Mouse (Mus musculus): ENCODE measurements around the gene Dhtkd1. TPM values are rescaled to one million over a fixed set of nuclear protein-coding genes. Genes with fewer than 3 reads are reported as not detected.

Gene Dhtkd1
- polyA plus RNA-seq, 1 experiment from 2014 or later = 7.0 TPM

GRCm38 (mm10) chr2:5948964-5949363 is 6.4 kb upstream of the Dhtkd1 start:
- 83% methylated on average over 2 of the region's 2 CpGs for WGBS
- H3K9me3 ChIP-seq = no peaks in the 10 kb centered on the region

GRCm38 (mm10) chr2:5946876-5947275 is 4.3 kb upstream of the Dhtkd1 start:
- no peaks in the 10 kb centered on the region for H3K9me3 ChIP-seq
- H3K4me3 ChIP-seq = no peak overlapping the region
- no peak overlapping the region for H3K9ac ChIP-seq
- H3K4me2 ChIP-seq = no peak overlapping the region
- H3K36me3 ChIP-seq = no peaks in the 10 kb centered on the region
- H3K4me1 ChIP-seq = peaks cover 4% of the 10 kb centered on the region; the same call in 1 of the 2 replicates
- no peak for ATAC-seq (ENCODE audit: insufficient number of reproducible peaks, insufficient read depth, low FRiP score, low TSS enrichment, low read depth)
- no peak overlapping the region for H3K27ac ChIP-seq
- no peaks in the 10 kb centered on the region for H3K27me3 ChIP-seq
- 78% methylated on average over 3 of the region's 3 CpGs for WGBS

More at GRCm38 (mm10) chr2:5948964-5949363, 6.4 kb upstream of the Dhtkd1 start:
- Histone ChIP-seq H3K27ac (no peak overlapping the region), H3K36me3 (no peaks in the 10 kb centered on the region), H3K27me3 (no peaks in the 10 kb centered on the region), H3K4me2 (no peak overlapping the region), H3K4me3 (no peak overlapping the region), H3K9ac (no peak overlapping the region), H3K4me1 (peaks cover 14% of the 10 kb centered on the region)
- ATAC-seq (ENCODE audit: insufficient number of reproducible peaks, insufficient read depth, low FRiP score, low TSS enrichment, low read depth) = no peak

GRCm38 (mm10) chr2:5945629-5946028 is 3.0 kb upstream of the Dhtkd1 start:
- H3K9me3 ChIP-seq = no peaks in the 10 kb centered on the region
- H3K36me3 ChIP-seq = no peaks in the 10 kb centered on the region
- WGBS = 89% methylated on average over 1 of the region's 1 CpGs
- no peak for ATAC-seq (ENCODE audit: insufficient number of reproducible peaks, insufficient read depth, low FRiP score, low TSS enrichment, low read depth)
- no peaks in the 10 kb centered on the region for H3K27me3 ChIP-seq
- H3K4me3 ChIP-seq = no peak overlapping the region
- no peak overlapping the region for H3K9ac ChIP-seq
- H3K4me2 ChIP-seq = no peak overlapping the region
- H3K4me1 ChIP-seq = peaks cover 4% of the 10 kb centered on the region; the same call in 1 of the 2 replicates
- H3K27ac ChIP-seq = no peak overlapping the region

GRCm38 (mm10) chr2:5943071-5943470 is 479 bp upstream of the Dhtkd1 start:
- 29% methylated on average over 4 of the region's 4 CpGs for WGBS
- no peaks in the 10 kb centered on the region for H3K36me3 ChIP-seq
- no peak for ATAC-seq (ENCODE audit: insufficient number of reproducible peaks, insufficient read depth, low FRiP score, low TSS enrichment, low read depth)
- H3K4me2 ChIP-seq = peak overlapping the region; percentile 76
- H3K4me3 ChIP-seq = peak overlapping the region; percentile 64
- no peaks in the 10 kb centered on the region for H3K4me1 ChIP-seq
- peak overlapping the region; percentile 78 for H3K9ac ChIP-seq
- H3K9me3 ChIP-seq = no peaks in the 10 kb centered on the region
- peak overlapping the region; percentile 68; the same call in 1 of the 2 replicates for H3K27ac ChIP-seq
- no peaks in the 10 kb centered on the region for H3K27me3 ChIP-seq

GRCm38 (mm10) chr2:5941861-5942415 is 654 bp downstream of the Dhtkd1 start:
- 55% methylated on average over 11 of the region's 11 CpGs for WGBS
- peak overlapping the region; percentile 68 for H3K27ac ChIP-seq
- ATAC-seq (ENCODE audit: insufficient number of reproducible peaks, insufficient read depth, low FRiP score, low TSS enrichment, low read depth) = no peak
- H3K4me1 ChIP-seq = no peaks in the 10 kb centered on the region
- peak overlapping the region; percentile 64 for H3K4me3 ChIP-seq
- peak overlapping the region; percentile 76 for H3K4me2 ChIP-seq
- H3K9me3 ChIP-seq = no peaks in the 10 kb centered on the region
- no peaks in the 10 kb centered on the region for H3K27me3 ChIP-seq
- no peaks in the 10 kb centered on the region; the same call in 1 of the 2 replicates for H3K36me3 ChIP-seq
- peak overlapping the region; percentile 78 for H3K9ac ChIP-seq

- Histone ChIP-seq H3K4me3 (no peak overlapping the region), H3K9me3 (no peaks in the 10 kb centered on the region), H3K27me3 (no peaks in the 10 kb centered on the region), H3K27ac (no peak overlapping the region), H3K36me3 (no peaks in the 10 kb centered on the region; the same call in 1 of the 2 replicates), H3K4me1 (no peaks in the 10 kb centered on the region), H3K4me2 (no peak overlapping the region), H3K9ac (no peak overlapping the region)
- no peak for ATAC-seq (ENCODE audit: insufficient number of reproducible peaks, insufficient read depth, low FRiP score, low TSS enrichment, low read depth)
- WGBS = 95% methylated on average over 9 of the region's 9 CpGs
These were observed 1.7 kb downstream of the Dhtkd1 start for GRCm38 (mm10) chr2:5940936-5941335.

- H3K27ac ChIP-seq = no peak overlapping the region
- no peaks in the 10 kb centered on the region for H3K9me3 ChIP-seq
- no peak overlapping the region for H3K4me3 ChIP-seq
- H3K9ac ChIP-seq = no peak overlapping the region
- H3K4me1 ChIP-seq = no peaks in the 10 kb centered on the region
- no peaks in the 10 kb centered on the region for H3K27me3 ChIP-seq
- H3K36me3 ChIP-seq = no peaks in the 10 kb centered on the region; the same call in 1 of the 2 replicates
- H3K4me2 ChIP-seq = no peak overlapping the region
- 88% methylated on average over 14 of the region's 14 CpGs for WGBS
- no peak for ATAC-seq (ENCODE audit: insufficient number of reproducible peaks, insufficient read depth, low FRiP score, low TSS enrichment, low read depth)
These were observed 2.7 kb downstream of the Dhtkd1 start for GRCm38 (mm10) chr2:5939911-5940310.

- Histone ChIP-seq H3K27ac (no peak overlapping the region), H3K4me3 (no peak overlapping the region), H3K36me3 (no peaks in the 10 kb centered on the region; the same call in 1 of the 2 replicates), H3K27me3 (no peaks in the 10 kb centered on the region), H3K4me2 (no peak overlapping the region), H3K9me3 (no peaks in the 10 kb centered on the region), H3K4me1 (no peaks in the 10 kb centered on the region), H3K9ac (no peak overlapping the region)
- no peak for ATAC-seq (ENCODE audit: insufficient number of reproducible peaks, insufficient read depth, low FRiP score, low TSS enrichment, low read depth)
- 91% methylated on average over 3 of the region's 3 CpGs for WGBS
These were observed 3.3 kb downstream of the Dhtkd1 start for GRCm38 (mm10) chr2:5939319-5939718.

- 89% methylated on average over 4 of the region's 4 CpGs for WGBS
- H3K4me2 ChIP-seq = no peak overlapping the region
- H3K36me3 ChIP-seq = peaks cover 6% of the 10 kb centered on the region
- H3K27me3 ChIP-seq = no peaks in the 10 kb centered on the region
- no peak for ATAC-seq (ENCODE audit: insufficient number of reproducible peaks, insufficient read depth, low FRiP score, low TSS enrichment, low read depth)
- no peaks in the 10 kb centered on the region for H3K9me3 ChIP-seq
- no peak overlapping the region for H3K4me3 ChIP-seq
- no peak overlapping the region for H3K9ac ChIP-seq
- H3K27ac ChIP-seq = no peak overlapping the region
- no peaks in the 10 kb centered on the region for H3K4me1 ChIP-seq
These were observed 6.0 kb downstream of the Dhtkd1 start for GRCm38 (mm10) chr2:5936550-5936949.

GRCm38 (mm10) chr2:5936068-5936467 is 6.5 kb downstream of the Dhtkd1 start:
- no peaks in the 10 kb centered on the region for H3K4me1 ChIP-seq
- ATAC-seq (ENCODE audit: insufficient number of reproducible peaks, insufficient read depth, low FRiP score, low TSS enrichment, low read depth) = no peak
- H3K4me3 ChIP-seq = no peak overlapping the region
- H3K27me3 ChIP-seq = no peaks in the 10 kb centered on the region
- H3K9ac ChIP-seq = no peak overlapping the region
- no peaks in the 10 kb centered on the region for H3K9me3 ChIP-seq
- peaks cover 9% of the 10 kb centered on the region for H3K36me3 ChIP-seq
- 79% methylated on average over 6 of the region's 6 CpGs for WGBS
- no peak overlapping the region for H3K4me2 ChIP-seq
- no peak overlapping the region for H3K27ac ChIP-seq

GRCm38 (mm10) chr2:5934936-5935335 is 7.7 kb downstream of the Dhtkd1 start:
- Histone ChIP-seq H3K4me1 (no peaks in the 10 kb centered on the region), H3K27ac (no peak overlapping the region), H3K27me3 (no peaks in the 10 kb centered on the region), H3K9ac (no peak overlapping the region), H3K36me3 (peaks cover 19% of the 10 kb centered on the region), H3K4me2 (no peak overlapping the region), H3K4me3 (no peak overlapping the region), H3K9me3 (no peaks in the 10 kb centered on the region)
- 93% methylated on average over 3 of the region's 3 CpGs for WGBS
- ATAC-seq (ENCODE audit: insufficient number of reproducible peaks, insufficient read depth, low FRiP score, low TSS enrichment, low read depth) = no peak

GRCm38 (mm10) chr2:5931938-5932337 is 10.7 kb downstream of the Dhtkd1 start:
- H3K4me1 ChIP-seq = no peaks in the 10 kb centered on the region
- no peak overlapping the region for H3K9ac ChIP-seq
- peaks cover 40% of the 10 kb centered on the region for H3K36me3 ChIP-seq
- no peak overlapping the region for H3K4me2 ChIP-seq
- H3K27ac ChIP-seq = no peak overlapping the region
- H3K9me3 ChIP-seq = no peaks in the 10 kb centered on the region
- H3K4me3 ChIP-seq = no peak overlapping the region
- 86% methylated on average over 5 of the region's 5 CpGs for WGBS
- no peak for ATAC-seq (ENCODE audit: insufficient number of reproducible peaks, insufficient read depth, low FRiP score, low TSS enrichment, low read depth)
- no peaks in the 10 kb centered on the region for H3K27me3 ChIP-seq
